Mouse (Mus musculus) liver, embryonic 14.5 days (tissue): Measurements from ENCODE around the gene Adamts12.

ENCODE experiments used
- CTCF ChIP-seq: IDR thresholded peaks from 2 replicates; pipeline ENCODE4 v1.5.1; 2016; ENCODE audit warnings: antibody characterized with exemption, low read depth, control low read depth
- EP300 ChIP-seq: IDR thresholded peaks from 2 replicates; pipeline ENCODE4 v1.6.1; 2016; ENCODE audit warnings: antibody characterized with exemption, low read depth

GRCm38 (mm10) chr15:11279273-11280080, 214.9 kb downstream of the Adamts12 start:
- TF ChIP-seq EP300 = no peak
- TF ChIP-seq CTCF = no peak
